Mouse (Mus musculus): Measurements from ENCODE around the gene Ccl27a.
"Not testable (repeated sequence)": the region's sequence is repeated elsewhere in the genome, so short reads cannot be mapped to it uniquely, and the experiment has no call there.

Ccl27a gene

DNA sequence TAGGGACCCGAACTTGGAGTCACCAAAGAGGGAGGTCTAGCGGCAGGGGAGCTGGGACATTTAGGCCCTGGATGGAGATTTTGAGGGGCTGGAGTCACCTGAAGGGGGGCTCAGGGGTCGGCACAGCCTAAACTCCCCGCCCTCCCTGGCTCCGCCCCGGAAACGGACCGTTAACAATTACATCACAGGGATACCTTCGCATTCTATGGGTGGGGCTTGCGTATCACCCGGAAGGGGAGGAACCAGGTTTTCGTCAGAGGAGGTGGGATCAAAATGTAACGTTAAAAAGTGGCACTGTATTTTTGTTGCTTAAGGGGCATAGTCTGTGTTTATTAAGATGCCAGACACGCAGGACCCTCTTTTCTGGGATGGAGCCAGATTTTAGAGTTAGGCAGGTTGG is at the start of gene Ccl27a:
Gene Ccl27a (minus strand): TSS at position 246 of the 400 bp plus-strand sequence.
- peak; percentile 93 for DNase-seq (ENCODE audit: low spot score)

DNA sequence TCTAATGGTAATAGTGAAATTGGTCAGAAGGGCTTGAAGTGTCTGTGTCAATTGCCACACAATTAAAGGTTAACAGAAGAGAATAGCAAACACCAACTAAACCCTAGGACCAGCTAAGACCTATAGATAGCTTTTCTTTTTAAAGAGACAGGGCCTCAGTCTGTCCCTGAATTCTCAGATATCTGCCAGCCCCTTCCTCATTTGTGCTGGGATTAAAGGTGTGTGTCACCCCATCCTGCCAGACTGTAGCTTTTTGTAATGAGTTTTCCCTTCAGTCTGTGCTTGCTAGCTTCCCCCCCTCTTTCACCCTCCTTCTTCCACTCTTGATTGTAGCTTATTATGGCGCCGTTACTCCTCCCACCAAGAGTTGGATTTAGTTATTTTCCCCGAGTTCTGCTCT is 9.2 kb upstream of the Ccl27a start:
- DNase-seq (ENCODE audit: low spot score) = peak; percentile 9

DNA sequence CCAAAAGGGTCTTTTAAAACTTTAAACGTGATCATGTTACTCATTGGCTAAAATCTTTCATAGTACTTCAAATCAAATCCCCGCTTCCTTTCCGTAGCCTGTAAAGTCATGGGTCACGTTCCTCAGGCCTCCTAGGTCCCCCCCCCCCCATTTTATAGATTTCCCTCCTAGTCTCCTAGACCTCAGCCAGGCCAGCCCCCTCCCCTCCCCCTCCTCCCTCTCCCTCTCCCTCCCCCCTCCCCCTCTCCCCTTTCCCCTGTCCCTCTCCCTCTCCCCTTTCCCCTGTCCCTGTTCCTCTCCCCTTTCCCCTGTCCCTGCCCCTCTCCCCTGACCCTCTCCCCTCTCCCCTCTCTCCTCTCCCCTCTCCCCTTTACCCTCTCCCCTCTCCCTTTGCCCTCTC is 8.7 kb upstream of the Ccl27a start:
- DNase-seq (ENCODE audit: low spot score) = not testable (repeated sequence)

DNA sequence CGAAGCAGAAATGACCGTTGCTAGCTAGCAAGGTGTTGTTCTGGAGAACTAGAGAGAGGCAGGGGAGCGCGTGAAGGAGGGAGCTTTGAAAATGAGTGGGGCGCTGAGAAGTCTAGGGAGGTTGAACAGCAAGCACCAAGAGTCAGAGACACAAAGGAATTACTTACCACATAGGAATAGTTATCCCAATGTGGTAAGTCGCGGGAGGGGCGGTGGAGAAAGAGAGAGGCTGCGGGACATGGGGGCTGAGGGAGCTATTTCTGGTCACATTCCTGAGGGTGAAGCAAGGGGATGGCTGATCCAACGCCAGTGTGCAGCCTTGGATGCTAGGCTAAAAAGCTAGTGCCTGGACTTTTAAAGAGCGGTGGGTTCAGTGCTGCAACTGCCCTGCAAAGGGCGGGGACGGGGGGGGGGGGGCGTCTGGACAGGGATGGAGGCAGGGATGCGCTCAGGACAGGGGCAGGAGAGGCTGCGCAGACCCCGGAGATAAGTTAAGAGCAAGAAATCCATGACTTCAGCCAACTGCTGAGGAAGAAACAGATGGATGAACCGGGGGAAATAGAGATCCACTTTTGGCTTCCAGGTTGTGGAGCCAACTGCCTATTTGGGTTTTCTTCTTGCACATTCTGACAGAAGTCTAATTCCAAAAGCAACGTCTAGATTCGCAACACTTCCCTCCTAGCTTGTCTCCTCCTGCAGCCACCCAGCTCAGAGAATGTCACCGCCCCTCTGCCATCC is 7.9 kb upstream of the Ccl27a start:
- DNase-seq (ENCODE audit: low spot score) = not testable (repeated sequence)

DNA sequence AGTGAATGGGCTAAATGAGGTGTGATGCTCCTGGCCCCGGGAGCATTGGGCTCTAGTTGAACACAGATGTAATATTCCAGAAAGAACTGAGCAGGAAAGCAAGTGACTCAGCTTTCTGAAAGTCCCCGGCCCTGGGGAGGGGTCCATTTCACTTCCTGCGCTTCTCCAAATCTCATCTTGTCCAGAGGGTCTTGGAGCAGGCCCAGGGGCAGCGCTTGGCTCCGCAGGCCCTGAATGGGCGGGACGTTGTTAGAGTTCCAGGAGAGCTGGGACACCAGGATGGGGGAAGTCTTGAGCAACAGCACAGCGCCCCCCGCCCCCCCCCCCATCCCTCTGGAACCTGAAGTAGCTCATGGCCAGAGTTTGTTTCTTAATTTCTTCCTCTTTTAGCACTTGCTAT is 7.2 kb upstream of the Ccl27a start:
- DNase-seq (ENCODE audit: low spot score) = not testable (repeated sequence)

DNA sequence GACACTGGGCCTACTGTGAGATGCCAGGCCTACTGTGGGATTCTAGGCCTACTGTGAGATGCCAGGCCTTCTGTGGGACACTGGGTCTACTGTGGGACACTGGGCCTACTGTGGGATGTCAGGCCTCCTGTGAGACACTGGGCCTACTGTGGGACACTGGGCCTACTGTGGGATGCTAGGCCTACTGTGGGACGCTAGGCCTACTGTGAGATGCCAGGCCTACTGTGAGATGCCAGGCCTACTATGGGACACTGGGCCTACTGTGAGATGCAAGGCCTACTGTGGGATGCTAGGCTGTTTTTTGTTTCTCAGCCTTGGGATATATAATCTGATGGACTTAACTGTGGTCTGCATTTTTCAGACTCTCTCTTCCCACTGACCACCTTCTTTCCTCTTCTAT is 1.8 kb upstream of the Ccl27a start:
- DNase-seq (ENCODE audit: low spot score) = not testable (repeated sequence)

DNA sequence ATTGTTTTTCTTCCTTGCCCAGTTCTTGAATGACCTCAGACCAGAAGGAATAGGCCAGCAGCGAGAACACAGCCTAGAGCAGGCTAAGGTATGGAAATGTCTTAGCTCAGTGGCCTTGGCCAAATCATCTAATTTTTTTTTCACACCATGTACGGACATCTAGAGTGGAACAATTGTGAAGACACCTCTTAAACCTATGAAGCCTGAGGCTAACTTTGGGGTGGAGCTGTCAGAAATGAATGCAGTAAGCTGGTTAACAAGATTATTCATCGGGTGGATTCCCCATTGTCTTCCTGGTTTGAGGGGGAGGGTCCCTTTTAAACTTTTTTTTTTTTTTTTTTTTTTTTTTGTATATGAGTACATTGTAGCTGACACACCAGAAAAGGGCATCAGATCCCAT is 459 bp upstream of the Ccl27a start:
- DNase-seq (ENCODE audit: low spot score) = not testable (repeated sequence)

DNA sequence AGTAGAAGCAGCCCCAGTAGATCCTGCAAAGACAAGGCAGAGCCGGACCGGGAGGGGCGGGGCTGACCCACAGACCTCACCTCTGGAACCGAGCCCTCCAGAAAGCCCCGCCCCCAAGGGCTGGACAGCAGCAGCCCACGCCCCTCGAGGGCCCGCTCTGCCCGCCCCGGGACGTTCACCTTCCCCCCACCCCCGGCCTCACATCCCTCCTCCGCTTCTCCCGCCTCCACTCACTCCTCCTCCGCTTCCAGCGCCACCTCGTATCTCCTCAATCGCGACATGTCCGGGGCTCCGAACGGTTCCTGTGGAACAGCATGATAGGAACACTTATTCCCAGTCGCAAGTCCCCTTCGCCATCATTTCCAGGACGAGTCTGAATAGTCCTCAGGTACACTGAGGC is 545 bp downstream of the Ccl27a start:
- peak; percentile 74 for DNase-seq (ENCODE audit: low spot score)

DNA sequence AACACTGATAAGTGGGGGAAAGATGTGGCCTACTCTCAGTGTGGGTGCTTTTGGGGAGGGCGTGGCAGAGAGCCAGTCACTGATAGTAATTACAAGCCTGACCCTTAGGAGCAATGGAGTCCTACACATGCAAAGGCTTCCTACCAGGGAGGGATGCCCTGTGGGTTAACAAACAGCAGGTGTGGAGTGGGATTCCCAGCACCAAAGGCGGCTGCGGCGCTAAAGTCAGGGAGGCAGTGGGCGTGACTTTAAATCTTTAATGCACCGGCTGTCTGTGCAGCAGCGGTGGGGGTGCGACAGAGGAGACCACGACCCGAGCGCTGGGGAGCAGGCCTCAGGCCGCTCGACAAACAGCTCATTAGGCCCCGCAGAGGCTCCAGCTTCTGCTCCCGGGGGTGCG is 1.1 kb downstream of the Ccl27a start:
- not testable (repeated sequence) for DNase-seq (ENCODE audit: low spot score)

DNA sequence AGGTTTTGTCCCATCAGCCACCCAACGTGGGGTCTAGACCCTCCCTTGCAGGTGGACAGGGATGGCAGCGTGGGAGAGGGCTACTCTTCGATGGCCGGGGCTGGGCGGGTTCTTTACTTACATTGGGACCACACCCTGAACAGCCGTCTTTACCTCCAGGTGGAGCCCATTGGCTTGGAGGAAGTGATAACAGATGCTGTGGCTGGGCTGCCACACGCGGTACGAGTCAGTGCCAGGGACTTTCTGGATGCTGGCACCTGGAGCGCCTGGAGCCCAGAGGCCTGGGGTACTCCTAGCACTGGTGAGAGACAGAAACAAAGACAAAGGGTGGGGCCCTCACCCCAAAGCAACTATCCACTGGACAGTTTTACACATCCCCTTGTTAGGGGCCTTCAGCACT is 6.7 kb downstream of the Ccl27a start:
- not testable (repeated sequence) for DNase-seq (ENCODE audit: low spot score)

DNA sequence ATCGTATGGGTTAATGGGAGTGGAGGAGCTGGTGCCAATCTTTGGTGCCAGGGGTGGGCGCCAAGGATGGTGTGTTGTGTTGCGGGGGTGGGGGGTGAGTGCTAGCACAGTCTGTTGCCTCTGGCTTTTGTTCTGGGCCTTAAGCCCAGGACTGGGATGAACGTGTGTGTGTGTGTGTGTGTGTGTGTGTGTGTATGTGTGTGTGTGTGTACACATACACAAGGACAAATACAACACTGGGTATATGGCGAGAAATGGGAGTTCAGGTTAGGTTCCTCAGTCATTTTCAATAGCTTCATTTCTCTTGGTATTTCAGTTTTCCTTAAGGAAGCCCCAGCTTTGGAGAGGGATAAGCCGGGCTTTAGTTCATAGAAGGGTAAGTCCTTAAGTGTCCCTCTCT is 10.9 kb downstream of the Ccl27a start:
- not testable (repeated sequence) for DNase-seq (ENCODE audit: low spot score)

DNA sequence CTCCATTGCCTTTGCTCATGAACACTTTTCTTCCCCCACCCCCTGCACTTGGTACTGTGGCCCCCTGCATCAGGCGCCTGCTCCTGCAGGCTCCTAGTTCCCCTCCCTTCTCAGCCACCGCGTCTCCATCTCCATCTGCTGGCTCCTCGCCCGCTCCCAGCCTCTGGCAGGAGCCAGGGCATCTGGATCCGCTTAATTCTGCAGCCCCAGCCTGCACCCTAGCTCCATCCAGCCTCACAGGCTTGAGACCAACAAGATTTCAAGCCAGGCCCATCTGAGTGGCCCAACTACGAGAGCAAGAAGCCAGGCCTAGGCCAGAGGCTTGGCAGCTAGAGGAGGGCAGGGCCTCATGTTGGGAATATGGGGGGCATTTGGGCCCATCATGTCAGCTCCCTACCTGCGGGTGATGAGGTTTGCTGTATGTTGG is 11.3 kb downstream of the Ccl27a start:
- DNase-seq (ENCODE audit: low spot score) = peak; percentile 43

DNA sequence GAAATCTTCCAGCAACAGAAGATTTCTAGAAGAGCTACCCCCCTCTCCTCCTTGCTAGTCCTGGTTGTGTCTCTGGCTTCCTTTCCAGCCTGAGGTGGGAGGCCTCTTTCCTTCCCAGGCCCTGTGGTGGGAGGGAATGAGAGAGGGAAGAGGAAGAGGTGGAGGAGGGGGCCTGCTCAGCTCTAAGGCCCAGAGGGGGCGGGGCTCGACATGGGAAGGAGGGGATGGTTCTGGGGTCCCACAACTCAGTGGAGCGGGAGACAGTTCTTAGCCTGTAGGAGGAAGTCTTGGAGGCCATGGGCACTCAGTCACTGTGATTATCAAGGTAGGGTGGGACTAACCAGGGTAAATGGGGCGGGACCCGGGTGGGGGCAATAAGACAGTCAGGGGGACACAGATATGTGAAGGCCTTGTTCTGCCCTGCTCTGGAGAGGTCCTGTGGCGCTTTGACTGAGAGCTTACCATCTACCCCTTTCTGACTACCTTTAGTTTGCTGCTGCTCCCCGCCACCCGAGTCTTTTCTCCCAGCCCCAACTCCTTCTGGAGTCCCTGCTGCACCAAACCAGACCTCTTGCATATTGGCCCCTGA is 11.9 kb downstream of the Ccl27a start:
- peak; percentile 83 for DNase-seq (ENCODE audit: low spot score)

DNA sequence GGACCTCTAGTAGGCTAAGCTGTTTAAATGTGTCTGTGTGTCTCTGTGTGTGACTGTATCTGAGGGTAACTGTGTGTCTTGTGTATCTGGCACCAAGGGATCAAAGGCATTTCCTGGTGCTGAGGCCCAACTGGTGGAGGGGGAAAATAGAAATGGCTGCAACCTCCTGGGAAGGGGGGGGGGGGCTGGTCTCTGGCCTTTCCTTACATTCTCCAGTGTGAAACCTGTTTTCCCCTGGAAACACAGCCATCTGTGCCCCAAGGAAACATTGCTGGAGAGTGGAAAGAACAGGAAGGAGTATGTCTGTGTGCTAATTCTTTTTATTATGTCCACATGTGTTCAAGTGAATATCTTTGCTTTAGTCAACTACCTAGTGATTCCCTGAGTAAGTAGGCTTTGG is 12.4 kb downstream of the Ccl27a start:
- DNase-seq (ENCODE audit: low spot score) = peak; percentile 19

DNA sequence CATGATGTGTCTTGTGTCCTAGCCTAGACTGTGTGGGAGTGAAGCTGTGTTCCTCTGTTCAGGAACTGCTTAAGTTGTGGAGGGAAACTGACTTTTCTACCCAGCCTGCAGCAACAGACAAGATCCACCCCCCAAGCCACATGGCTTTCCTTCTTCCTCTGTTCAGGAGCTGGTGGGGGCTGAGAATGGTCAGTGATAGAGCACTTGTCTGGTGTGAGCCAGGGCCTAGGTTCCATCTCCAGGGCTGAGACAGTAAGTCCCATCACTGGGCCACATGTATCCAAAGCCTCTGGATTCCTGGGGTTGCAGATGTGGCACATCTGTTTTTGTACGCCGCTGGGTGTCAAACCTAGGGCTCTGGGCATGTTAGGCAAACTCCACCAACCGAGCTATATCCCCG is 13.1 kb downstream of the Ccl27a start:
- no peak for DNase-seq (ENCODE audit: low spot score)

DNA sequence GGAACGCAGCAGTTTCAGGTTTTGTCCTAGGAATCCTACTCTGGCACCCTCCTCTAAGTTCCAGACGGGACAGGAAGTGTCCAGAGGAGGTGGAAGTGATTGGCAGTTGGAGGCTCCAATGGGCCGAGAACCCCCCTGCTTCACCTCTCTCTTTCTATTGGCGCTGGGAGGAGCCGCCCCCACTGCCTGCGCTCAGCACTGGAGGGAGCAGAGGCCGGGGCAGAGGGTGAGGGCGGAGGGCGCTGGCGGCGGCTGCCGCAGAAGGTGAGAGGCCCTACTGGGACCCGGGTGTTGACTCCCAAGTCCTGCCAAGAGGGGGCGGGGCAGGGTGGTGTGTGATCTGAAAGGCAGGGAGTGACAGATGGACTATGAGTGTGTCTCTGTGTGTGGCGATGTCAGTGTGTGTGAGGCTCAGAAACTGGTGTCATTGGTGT is 13.7 kb downstream of the Ccl27a start:
- DNase-seq (ENCODE audit: low spot score) = peak; percentile 94

DNA sequence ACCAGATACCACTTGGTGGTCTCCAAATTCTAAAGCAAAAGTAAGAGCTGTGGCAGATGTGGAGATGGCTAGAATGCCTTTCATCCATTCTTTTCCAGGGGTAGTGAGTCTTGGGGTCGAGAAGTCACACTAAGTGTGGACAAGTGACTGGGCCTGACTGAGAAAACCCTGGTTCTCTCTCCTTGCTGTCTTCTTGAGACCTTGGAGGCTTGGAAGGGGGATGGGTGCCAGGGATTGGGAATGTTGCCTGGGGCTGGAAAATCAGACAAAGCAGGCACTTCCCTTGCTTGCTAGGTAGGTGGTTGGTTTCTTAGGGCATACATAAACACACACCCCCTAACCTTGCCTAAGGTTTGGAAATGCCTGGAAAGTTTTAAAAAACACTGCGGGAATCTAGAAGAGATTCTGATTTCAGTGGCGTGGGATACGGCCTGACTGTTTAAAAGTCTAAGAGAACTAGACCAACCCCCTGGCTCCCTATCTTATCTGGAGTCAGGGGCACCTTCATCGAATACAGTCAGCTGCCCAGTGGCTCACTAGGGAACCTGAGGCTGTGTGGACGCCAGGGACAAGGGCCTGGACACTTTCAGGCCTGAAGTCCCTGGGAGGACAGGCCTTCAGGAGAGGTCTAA is 14.3 kb downstream of the Ccl27a start:
- no peak for DNase-seq (ENCODE audit: low spot score)

DNA sequence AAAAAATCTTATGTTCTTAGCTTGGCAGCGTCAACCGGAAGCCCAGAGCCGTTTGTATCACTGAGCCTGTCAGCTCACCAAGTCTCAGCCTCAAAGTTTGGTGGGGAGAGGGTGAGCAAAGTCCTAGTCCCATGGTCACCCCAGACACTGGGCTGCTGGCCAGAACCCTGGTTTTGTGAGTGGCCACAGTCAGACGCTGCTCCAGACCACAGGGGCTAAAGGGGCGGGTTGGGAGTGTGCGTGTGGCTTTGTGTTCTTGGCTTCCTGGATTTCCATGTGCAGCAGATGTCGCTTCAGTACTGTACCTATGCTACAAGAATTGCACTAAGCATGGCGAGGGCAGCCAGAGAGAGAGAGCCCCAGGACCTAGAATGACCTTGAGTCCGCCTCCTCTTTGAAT is 14.8 kb downstream of the Ccl27a start:
- no peak for DNase-seq (ENCODE audit: low spot score)

DNA sequence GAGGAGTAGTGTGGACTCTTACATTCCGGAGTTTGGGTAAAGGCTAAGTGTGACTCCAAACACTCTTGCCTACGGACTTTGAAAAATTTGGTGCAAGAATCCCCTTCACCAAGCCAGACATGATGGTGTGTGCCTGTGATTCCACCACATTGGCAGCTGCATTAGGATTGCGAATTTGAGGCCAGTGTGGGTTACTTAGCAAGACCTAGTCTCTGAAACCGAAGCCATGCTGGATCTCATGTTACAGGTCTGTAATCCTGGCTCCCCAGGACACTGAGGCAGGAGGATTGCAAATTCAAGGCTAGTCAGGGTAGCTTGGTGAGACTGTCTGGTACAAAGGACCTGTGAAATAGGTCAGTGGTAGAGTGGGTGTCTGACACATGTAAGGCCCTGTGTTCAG is 15.3 kb downstream of the Ccl27a start:
- no peak for DNase-seq (ENCODE audit: low spot score)

DNA sequence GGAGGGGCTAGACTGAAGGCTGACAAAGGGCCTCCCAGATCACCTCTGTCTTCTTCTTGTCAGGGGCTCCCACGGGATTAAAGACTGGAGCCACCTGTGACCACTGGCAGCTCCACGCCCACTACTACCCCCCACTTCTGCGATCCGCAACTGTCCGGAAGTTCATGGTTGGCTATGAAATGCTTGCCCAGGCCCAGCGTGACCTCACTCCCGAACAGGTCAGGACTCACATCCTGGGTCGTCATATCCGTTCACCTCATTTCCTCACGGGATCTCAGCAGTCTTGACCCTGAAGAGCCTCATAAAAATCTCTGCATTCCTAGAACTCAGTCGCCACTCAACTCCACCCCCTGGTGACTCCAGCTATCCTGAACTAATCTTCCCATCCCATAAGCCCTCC is 16.0 kb downstream of the Ccl27a start:
- DNase-seq (ENCODE audit: low spot score) = no peak

DNA sequence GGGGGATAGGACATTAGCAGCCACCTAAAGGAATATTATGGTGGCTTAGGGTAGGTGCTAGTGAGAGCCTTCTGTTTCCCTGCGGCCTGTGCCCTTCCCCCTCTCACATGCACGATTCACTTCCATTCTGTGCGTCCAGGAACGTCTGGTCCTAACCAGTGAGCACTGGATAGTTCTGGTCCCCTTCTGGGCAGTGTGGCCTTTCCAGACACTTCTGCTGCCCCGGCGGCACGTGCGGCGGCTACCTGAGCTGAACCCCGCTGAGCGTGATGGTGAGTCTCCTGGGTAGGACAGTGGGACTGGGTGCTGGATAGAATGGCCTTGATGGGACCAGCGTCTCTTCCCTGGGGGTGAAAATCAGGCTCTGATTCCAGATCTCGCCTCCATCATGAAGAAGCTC is 16.7 kb downstream of the Ccl27a start:
- no peak for DNase-seq (ENCODE audit: low spot score)

DNA sequence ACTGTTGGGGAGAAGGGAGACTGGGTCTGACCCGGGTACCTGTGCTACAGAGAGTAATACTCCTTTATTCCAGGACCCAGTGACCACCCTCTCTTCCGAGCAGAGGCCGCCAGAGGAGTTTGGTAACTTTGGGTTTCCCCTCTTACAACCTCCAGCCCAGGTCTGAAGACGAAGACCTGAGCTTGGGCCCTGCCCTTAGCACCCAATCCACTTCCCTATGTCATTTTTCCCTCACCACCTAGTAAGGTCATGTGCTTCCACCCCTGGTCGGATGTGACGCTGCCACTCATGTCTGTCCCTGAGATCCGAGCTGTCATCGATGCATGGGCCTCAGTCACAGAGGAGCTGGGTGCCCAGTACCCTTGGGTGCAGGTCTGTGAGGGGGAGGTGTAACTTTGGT is 17.6 kb downstream of the Ccl27a start:
- no peak for DNase-seq (ENCODE audit: low spot score)
